Mouse (Mus musculus) ES-E14 (cell line): ENCODE measurements around the gene Dhrs9.

Experiments used
- CHD2 ChIP-seq: IDR thresholded peaks from 2 replicates; pipeline ENCODE4 v1.6.1; 2014; ENCODE audit warnings: mild to moderate bottlenecking, low read depth, low read length, inconsistent platforms
- HCFC1 ChIP-seq: IDR thresholded peaks from 2 replicates; pipeline ENCODE4 v1.6.1; 2012; ENCODE audit warnings: low read length, inconsistent platforms, borderline replicate concordance; ENCODE audit not compliant: insufficient read depth
- ZC3H11A ChIP-seq: IDR thresholded peaks from 2 replicates; pipeline ENCODE4 v1.6.1; 2012; ENCODE audit warnings: low read depth, mild to moderate bottlenecking, inconsistent platforms, low read length, borderline replicate concordance
- ZNF384 ChIP-seq: IDR thresholded peaks from 2 replicates; pipeline ENCODE4 v1.6.1; 2012; ENCODE audit warnings: low read depth, low read length, inconsistent platforms

DNA sequence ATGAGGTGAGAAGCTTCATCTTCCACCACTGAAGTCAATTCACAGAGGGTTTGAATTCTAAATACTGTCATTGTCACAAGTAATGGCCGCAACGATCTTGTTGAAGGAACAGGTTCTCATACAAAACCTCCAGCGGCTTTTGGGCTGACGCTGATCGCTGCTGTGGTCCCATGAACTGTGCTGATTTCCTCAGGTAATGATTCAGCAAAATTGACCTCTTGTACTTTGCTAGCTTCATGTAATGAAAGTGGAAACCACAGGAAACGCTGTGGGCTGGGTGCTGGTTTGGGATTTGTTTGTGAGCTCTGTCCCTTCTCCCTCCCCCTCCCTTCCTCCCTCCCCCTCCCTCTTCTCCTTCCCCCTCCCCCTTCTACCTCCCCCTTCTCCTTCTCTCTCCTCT is 34.8 kb downstream of the Dhrs9 start:
- TF ChIP-seq ZNF384 (no peak), ZC3H11A (no peak), HCFC1 (no peak), CHD2 (no peak)
